Mouse (Mus musculus): ENCODE measurements at regions not wholly inside any gene's neighbourhood (a gene's known extent, or its start where the extent isn't known, plus 50 kb on each side); places are given as distances from the start of the nearest gene placed in this dataset.

DNA sequence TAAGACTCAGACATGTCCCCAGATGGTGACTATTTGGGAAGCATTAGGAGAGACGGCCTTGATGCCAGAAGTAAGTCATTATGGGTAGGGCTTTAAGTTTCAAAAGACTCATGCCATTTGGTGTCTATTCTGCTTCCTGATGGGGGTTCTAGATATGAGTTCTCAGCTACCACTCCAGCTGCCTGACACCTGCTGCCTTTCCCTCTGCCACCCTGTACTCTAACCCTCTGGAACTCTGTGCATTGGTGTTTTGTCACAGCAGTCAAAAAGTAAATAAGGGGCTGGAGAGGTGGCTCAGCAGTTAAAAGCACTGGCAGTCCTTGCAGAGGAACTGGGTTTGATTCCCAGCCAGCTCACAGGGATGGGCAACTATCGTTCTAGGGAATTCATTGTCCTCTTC, 177.6 kb downstream of the Tmsb4x start:
- no peak overlapping the region for H3K4me3 ChIP-seq
- H3K4me1 ChIP-seq: no peaks in the 10 kb centered on the region
- WGBS: 77% methylated on average over 2 of the region's 2 CpGs
- H3K9ac ChIP-seq: no peak overlapping the region
- no peak overlapping the region for H3K4me2 ChIP-seq (replicated peaks)
- no peaks in the 10 kb centered on the region for H3K9me3 ChIP-seq
- H3K36me3 ChIP-seq: no peaks in the 10 kb centered on the region
- H3K27me3 ChIP-seq: peaks cover 15% of the 10 kb centered on the region; the same call in 1 of the 2 replicates
- no peak for ATAC-seq (ENCODE audit: low FRiP score, low read depth)
- H3K27ac ChIP-seq: no peak overlapping the region

DNA sequence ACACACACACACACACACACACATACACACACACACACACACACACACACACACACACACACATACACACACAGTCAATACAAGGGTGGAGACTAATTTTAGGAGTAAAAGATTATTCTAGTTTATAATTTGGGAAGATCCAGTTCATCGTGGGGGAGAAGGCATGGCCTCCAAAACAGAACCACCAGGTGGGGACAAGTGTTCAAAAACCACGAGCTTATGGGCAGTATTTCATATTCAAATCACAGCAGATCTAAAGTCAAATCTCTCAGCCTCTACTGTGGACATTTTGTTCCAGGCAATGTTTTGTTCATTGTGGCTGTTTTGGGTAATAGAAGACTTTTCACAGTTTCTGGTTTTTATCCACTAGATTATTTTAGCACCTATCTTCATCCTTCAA, 193.5 kb downstream of the Tmsb4x start:
- no peak overlapping the region for H3K9ac ChIP-seq
- peaks cover 53% of the 10 kb centered on the region; the same call in 1 of the 2 replicates for H3K27me3 ChIP-seq
- ATAC-seq (ENCODE audit: low FRiP score, low read depth): no peak
- no peak overlapping the region for H3K4me2 ChIP-seq (replicated peaks)
- no peaks in the 10 kb centered on the region for H3K4me1 ChIP-seq
- no peaks in the 10 kb centered on the region for H3K36me3 ChIP-seq
- no peak overlapping the region for H3K27ac ChIP-seq
- H3K9me3 ChIP-seq: no peaks in the 10 kb centered on the region
- H3K4me3 ChIP-seq: no peak overlapping the region
- 62% methylated on average over 2 of the region's 2 CpGs for WGBS

DNA sequence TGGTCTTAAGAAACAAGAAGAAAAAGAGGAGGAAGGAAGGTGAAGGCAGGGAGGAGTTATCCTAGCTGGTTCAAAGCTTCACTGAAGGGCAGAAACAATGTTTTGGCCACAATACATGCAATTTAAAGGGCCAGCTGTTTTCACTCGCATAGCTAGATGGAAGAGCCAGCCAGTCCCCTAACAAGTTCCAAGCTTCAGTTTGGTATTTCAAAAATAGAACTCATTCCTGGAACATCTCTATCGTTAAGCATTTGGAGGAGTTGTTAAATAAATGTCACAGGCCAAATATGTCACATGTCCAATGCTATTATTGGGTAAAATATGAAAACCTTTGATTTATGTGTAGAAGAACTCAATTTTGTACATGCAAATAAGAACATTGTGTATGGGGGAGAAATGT, 194.8 kb downstream of the Tmsb4x start:
- Histone ChIP-seq H3K9ac (no peak overlapping the region), H3K27ac (no peak overlapping the region), H3K4me1 (no peaks in the 10 kb centered on the region), H3K9me3 (no peaks in the 10 kb centered on the region), H3K4me3 (no peak overlapping the region), H3K36me3 (no peaks in the 10 kb centered on the region), H3K27me3 (peaks cover 48% of the 10 kb centered on the region; the same call in 1 of the 2 replicates), H3K4me2 (replicated peaks) (no peak overlapping the region)
- WGBS: 73% methylated on average over 2 of the region's 2 CpGs
- ATAC-seq (ENCODE audit: low FRiP score, low read depth): no peak

DNA sequence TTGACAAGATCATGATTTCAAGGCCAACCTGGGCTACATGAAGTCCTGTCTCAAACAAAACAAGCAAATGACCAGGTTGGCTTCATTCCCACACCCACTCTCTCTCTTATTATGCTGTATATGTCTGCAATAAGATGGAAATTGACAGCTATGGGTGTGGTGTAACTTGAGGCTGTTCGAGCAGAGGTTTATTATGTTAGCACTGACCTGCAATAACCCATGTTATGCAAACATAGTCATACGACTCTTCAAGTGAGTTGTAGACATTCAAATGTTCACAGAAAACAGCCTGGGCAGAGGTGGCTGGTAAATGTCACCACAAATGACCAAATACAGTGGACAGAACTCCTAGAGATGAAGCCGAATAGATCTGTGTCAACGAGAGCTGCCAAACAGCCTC, 196.2 kb downstream of the Tmsb4x start:
- no peak overlapping the region for H3K4me2 ChIP-seq (replicated peaks)
- H3K4me1 ChIP-seq: no peaks in the 10 kb centered on the region
- no peak overlapping the region for H3K4me3 ChIP-seq
- no peaks in the 10 kb centered on the region for H3K36me3 ChIP-seq
- 63% methylated on average over 4 of the region's 4 CpGs for WGBS
- no peak overlapping the region for H3K9ac ChIP-seq
- no peak for ATAC-seq (ENCODE audit: low FRiP score, low read depth)
- H3K27ac ChIP-seq: no peak overlapping the region
- peaks cover 41% of the 10 kb centered on the region; the same call in 1 of the 2 replicates for H3K27me3 ChIP-seq
- H3K9me3 ChIP-seq: no peaks in the 10 kb centered on the region

DNA sequence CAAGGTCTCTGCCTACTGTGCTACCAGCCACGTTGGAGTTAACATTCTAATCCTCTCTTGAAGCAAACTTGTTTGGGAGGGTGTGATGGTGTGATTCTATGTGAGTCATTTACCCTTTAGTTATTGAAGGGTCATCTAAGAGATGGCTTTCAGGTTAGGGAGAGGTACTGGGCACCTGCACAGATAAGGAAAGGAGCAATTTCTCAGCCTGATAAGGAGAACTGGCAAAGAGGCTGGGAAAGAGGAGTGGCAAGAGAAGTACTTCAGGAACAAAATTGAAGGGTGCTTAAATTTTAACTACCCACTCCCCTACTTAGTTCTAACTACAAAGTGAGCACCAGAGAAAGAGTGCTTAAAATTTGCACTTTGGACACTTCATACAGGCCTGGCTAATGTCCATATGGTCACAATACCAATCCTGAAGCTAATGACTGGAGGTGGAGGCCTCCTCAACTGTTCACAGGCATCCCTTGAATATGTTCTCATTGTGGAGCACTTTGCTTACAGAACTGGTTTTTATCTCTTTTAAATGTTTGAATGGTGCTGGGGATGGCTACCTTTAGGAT, 197.1 kb downstream of the Tmsb4x start:
- ATAC-seq (ENCODE audit: low FRiP score, low read depth): no peak
- 59% methylated on average over 1 of the region's 1 CpGs for WGBS
- Histone ChIP-seq H3K9ac (no peak overlapping the region), H3K36me3 (no peaks in the 10 kb centered on the region), H3K4me3 (no peak overlapping the region), H3K4me2 (replicated peaks) (no peak overlapping the region), H3K9me3 (no peaks in the 10 kb centered on the region), H3K27ac (no peak overlapping the region), H3K4me1 (no peaks in the 10 kb centered on the region), H3K27me3 (peaks cover 47% of the 10 kb centered on the region; the same call in 1 of the 2 replicates)

DNA sequence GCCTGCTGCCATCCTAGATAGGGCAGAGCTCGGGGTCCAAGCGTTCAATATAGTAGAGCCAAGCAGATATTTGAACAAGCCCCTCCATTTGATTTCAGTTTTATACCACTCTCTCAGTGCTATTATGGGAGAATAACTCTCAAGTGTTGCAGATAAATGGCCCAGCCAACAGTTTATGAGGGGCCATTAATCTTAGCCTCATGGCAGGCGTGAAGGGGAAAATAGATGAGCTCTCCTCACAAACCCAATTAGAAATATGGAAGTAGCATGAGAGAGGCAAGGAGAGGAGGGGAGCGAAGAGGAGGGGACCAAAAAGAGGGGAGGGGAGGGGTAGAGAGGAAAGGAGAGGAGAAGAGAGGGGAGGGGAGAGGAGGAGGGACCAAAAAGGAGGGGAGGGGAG, 213.3 kb downstream of the Tmsb4x start:
- no peak overlapping the region for H3K4me3 ChIP-seq
- H3K4me1 ChIP-seq: no peaks in the 10 kb centered on the region
- no peaks in the 10 kb centered on the region for H3K9me3 ChIP-seq
- no peak for ATAC-seq (ENCODE audit: low FRiP score, low read depth)
- peaks cover 30% of the 10 kb centered on the region for H3K27me3 ChIP-seq
- H3K4me2 ChIP-seq (replicated peaks): no peak overlapping the region
- no peaks in the 10 kb centered on the region for H3K36me3 ChIP-seq
- 63% methylated on average over 4 of the region's 4 CpGs for WGBS
- no peak overlapping the region for H3K27ac ChIP-seq
- H3K9ac ChIP-seq: no peak overlapping the region

DNA sequence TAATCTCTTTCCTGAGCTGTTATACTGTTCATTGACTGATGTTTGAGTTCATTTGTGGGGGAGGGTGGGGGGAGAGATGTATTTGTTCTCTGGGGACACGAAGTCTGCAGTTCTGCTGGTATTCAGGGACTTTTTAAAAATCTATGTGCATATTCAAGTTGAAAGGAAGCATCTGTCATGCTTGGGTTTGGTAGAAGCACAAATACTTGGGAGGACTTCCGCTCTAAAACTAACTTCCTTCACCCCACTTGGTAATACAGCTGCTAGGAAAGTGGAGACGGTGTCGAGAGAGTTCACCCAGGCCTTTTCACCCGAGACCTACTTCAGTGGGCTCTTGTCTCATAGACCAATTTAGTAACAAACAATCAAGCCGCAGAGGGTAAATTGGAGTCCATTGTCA, 228.1 kb downstream of the Tmsb4x start:
- H3K4me2 ChIP-seq (replicated peaks): no peak overlapping the region
- peaks cover 37% of the 10 kb centered on the region for H3K27me3 ChIP-seq
- no peak overlapping the region for H3K27ac ChIP-seq
- H3K36me3 ChIP-seq: no peaks in the 10 kb centered on the region
- WGBS: 83% methylated on average over 6 of the region's 6 CpGs
- no peak overlapping the region for H3K4me3 ChIP-seq
- H3K9ac ChIP-seq: no peak overlapping the region
- no peaks in the 10 kb centered on the region for H3K9me3 ChIP-seq
- no peak for ATAC-seq (ENCODE audit: low FRiP score, low read depth)
- H3K4me1 ChIP-seq: no peaks in the 10 kb centered on the region

DNA sequence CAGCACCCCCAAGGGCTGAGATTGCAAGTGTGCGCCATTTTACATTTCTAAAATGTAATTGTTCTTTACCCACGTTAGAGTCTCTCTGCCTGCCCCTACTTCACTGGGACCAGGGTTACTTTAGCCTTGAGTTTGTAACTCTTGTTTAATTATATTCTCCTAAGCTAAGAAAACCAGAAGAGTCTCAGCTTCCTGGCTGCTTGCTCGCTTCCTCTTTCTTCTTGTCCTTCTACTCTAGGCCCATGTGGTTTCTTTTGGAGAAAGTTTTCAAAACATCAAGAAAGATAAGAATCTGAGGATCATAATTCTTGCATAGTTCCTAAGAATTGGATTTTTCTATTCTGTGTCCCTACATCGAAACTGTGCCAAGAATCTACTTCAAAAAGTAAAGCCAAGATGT, 228.6 kb downstream of the Tmsb4x start:
- H3K27me3 ChIP-seq: peaks cover 37% of the 10 kb centered on the region
- H3K9ac ChIP-seq: no peak overlapping the region
- H3K4me1 ChIP-seq: no peaks in the 10 kb centered on the region
- no peak overlapping the region for H3K4me2 ChIP-seq (replicated peaks)
- WGBS: 87% methylated on average over 4 of the region's 4 CpGs
- H3K36me3 ChIP-seq: no peaks in the 10 kb centered on the region
- no peak overlapping the region for H3K27ac ChIP-seq
- no peak overlapping the region for H3K4me3 ChIP-seq
- no peak for ATAC-seq (ENCODE audit: low FRiP score, low read depth)
- no peaks in the 10 kb centered on the region for H3K9me3 ChIP-seq

DNA sequence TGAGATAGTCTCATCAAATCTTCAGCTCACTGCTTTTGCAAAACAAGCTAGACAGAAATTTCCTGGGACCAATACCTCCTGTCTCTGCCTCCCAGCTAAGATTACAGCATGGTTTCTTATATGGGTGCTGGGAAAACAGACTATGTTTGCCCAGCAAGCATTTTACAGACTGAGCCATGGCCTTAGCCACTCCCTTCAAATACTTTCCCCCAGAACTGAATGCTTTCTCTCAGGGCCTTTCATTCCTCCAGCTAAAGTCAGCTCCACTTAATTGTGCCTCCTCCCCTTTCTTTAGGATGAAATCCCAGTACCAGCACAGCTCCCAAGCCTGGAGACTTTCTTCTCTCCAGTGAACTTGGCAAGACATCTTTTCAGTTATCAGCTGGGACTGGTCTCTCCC, 232.1 kb downstream of the Tmsb4x start:
- H3K4me2 ChIP-seq (replicated peaks): no peak overlapping the region
- H3K4me1 ChIP-seq: no peaks in the 10 kb centered on the region
- H3K4me3 ChIP-seq: no peak overlapping the region
- H3K36me3 ChIP-seq: no peaks in the 10 kb centered on the region
- ATAC-seq (ENCODE audit: low FRiP score, low read depth): no peak
- H3K27ac ChIP-seq: no peak overlapping the region
- H3K9me3 ChIP-seq: no peaks in the 10 kb centered on the region
- no peak overlapping the region for H3K9ac ChIP-seq
- peaks cover 29% of the 10 kb centered on the region; the same call in 1 of the 2 replicates for H3K27me3 ChIP-seq

DNA sequence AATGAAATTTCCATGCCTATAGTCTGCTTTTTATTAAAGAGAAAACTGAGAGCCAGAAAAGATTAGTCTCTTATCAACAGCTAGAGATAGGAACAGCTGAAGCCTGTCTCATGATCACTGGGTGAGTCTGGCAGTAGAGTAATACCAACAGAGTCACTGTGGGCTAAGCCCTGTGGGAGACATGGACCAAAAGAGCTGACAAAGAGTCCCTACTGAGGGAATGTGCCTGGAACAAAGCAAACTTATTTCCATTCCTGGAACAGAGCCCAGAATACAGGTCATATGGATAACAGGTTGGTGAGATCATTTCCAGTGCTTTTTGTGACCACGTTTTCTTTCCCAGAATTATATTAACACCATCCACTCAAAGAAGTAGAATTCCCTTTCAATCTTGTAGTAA, 237.4 kb downstream of the Tmsb4x start:
- ATAC-seq (ENCODE audit: low FRiP score, low read depth): peak; percentile 83
- whole genome bisulfite sequencing: 44% methylated on average over 1 of the region's 1 CpGs
- H3K27ac ChIP-seq: no peak overlapping the region
- H3K4me1 ChIP-seq: no peaks in the 10 kb centered on the region
- no peaks in the 10 kb centered on the region for H3K36me3 ChIP-seq
- no peak overlapping the region for H3K4me3 ChIP-seq
- no peak overlapping the region for H3K4me2 ChIP-seq (replicated peaks)
- peaks cover 25% of the 10 kb centered on the region; the same call in 1 of the 2 replicates for H3K27me3 ChIP-seq
- H3K9me3 ChIP-seq: no peaks in the 10 kb centered on the region
- H3K9ac ChIP-seq: no peak overlapping the region

DNA sequence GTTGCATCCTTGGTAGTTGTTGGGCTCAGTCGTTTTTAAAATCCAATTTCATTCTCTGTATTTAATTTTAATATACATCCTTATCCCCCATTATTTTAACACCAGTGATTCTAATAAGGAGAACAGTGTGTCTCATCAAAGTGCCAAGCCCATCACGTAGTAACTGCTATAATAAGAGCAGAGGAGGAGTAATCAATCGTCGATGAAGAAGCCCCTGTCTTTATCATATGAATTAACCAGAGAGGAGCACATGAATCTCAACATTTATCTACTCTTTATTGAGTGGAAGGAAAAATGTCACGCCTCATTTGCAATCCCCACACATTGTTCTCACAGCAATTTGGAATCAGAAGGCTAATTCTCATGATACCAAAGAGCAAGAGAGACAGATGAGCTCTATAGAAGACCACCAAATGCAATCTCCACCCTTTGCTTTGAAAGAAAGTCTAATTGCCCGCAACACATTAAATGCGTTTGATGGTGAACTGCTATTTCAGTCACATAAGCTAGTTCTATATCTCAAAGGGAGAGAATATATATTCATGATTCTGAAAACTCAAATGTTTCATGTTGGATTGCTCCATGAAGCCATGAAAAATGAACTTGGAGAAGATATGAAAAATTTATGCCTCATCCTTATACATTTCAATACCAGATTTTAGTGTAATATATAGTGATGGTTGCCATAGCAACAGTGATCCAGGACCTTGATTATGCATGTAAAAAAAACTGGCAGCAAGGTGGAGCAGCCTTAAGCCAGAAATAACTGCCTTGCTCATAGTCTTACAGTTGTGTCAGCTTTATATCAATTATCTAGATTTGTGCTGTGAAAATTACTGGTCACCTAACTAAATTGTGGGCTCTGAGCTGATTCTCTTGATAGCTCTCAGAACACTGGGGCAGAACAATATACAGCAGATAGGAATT, 244.2 kb downstream of the Tmsb4x start:
- Histone ChIP-seq H3K9ac (no peak overlapping the region), H3K27ac (no peak overlapping the region), H3K4me1 (no peaks in the 10 kb centered on the region), H3K4me3 (no peak overlapping the region), H3K36me3 (no peaks in the 10 kb centered on the region), H3K9me3 (no peaks in the 10 kb centered on the region), H3K4me2 (replicated peaks) (no peak overlapping the region), H3K27me3 (peaks cover 37% of the 10 kb centered on the region)
- no peak for ATAC-seq (ENCODE audit: low FRiP score, low read depth)
- 83% methylated on average over 7 of the region's 7 CpGs for WGBS

DNA sequence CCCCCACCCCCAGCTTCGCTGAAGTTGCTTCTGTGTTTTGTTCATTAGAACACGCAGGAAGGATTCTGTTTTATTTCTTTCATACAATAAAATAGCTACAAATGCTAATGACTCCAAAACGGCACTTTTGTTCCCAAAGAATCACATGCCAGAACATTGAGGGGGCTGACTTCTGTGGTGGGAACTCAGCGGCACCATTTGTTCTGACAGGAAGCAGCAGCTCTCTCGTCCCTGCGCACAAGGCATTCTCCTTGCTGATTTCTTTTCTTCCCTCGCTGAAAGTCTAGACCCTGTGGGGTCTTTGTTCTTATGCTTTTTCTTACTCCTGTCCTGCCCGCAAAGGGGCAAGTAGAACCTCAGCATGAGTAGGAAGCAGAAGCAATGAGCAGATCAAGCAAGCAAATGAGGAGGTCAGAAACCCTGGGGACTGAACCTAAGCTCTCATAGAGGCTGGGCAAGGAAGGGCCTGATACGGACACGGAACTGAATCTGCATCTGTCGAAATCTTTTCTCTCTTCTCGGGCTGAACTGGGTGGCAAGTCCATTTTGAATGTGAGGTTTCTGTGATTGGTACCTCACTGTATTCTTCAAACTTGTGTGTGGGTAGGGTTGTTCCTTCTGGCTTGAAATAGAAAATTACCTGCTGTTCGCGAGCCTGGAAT, 256.5 kb downstream of the Tmsb4x start:
- Histone ChIP-seq H3K27ac (no peak overlapping the region), H3K9ac (no peak overlapping the region), H3K36me3 (no peaks in the 10 kb centered on the region), H3K4me2 (replicated peaks) (no peak overlapping the region), H3K4me3 (no peak overlapping the region), H3K27me3 (peaks cover 28% of the 10 kb centered on the region; the same call in 1 of the 2 replicates), H3K4me1 (no peaks in the 10 kb centered on the region), H3K9me3 (no peaks in the 10 kb centered on the region)
- no peak for ATAC-seq (ENCODE audit: low FRiP score, low read depth)
- WGBS: 59% methylated on average over 14 of the region's 14 CpGs
